Mouse (Mus musculus): ENCODE measurements around the gene Defa35. TPM values are rescaled to one million over a fixed set of nuclear protein-coding genes. Genes with fewer than 3 reads are reported as not detected.
"Not testable (repeated sequence)": the region's sequence is repeated elsewhere in the genome, so short reads cannot be mapped to it uniquely, and the experiment has no call there.

Defa35 gene
- total RNA-seq (2021) = not detected

DNA sequence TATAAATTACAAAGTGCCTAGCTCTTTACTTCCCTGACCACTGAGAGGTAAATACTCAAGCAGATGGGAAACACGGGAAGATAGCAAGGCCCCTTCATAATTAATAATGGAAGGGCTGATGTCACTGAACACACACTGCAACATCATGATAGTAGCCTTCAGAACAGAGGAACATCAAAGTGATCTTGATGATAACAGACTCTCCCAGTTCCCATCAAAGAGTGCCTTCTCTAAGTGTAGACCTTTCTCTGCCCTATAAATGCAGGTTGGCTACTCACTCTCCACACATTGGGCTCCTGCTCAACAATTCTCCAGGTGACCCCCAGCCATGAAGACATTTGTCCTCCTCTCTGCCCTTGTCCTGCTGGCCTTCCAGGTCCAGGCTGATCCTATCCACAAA lies at the start of gene Defa35:
Defa35 (plus strand) TSS at position 301 of the 400 bp plus-strand sequence.
- not testable (repeated sequence) for DNase-seq

DNA sequence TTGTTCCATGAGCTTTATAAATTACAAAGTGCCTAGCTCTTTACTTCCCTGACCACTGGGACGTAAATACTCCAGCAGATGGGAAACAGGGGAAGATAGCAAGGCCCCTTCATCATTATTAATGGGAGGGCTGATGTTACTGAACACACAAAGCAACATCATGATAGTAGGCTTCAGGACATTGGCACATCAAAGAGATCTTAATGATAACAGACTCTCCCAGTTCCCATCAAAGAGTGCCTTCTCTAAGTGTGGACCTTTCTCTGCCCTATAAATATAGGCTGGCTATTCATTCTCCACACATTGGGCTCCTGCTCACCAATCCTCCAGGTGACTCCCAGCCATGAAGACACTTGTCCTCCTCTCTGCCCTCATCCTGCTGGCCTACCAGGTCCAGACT lies 39.6 kb upstream of the Defa35 start, which contains the start of gene Defa21:
Defa21 (plus strand) TSS at position 301 of the 400 bp plus-strand sequence.
- not testable (repeated sequence) for DNase-seq

DNA sequence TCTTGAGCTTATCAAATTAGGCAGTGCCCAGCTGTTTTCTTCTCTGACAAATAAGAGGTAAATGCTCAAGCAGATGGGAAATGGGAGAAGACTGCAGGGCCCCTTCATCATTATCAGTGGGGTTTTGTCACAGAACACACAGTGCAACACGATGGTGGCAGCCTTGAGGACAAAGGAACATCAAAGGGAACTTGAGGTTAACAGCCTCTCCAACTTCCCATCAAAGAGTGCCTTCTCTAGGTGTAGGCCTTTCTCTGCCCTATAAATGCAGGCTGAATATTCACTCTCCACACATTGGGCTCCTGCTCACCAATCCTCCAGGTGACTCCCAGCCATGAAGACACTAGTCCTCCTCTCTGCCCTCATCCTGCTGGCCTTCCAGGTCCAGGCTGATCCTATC lies 10.1 kb upstream of the Defa35 start, which contains the start of gene Defa23:
Defa23 (plus strand) TSS at position 301 of the 400 bp plus-strand sequence.
- DNase-seq = not testable (repeated sequence)

DNA sequence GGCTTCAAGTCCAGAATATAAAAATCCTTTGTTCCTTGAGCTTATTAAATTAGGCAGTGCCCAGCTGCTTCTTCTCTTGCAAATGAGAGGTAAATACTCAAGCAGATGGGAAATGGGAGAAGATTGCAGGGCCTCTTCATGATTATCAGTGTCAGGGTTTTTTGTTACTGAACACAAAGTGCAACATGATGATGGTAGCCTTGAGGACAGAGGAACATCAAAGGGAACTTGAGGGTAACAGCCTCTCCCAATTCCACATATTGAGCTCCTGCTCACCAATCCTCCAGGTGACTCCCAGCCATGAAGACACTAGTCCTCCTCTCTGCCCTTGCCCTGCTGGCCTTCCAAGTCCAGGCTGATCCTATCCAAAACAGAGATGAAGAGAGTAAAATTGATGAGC lies 19.3 kb downstream of the Defa35 start, which contains the start of gene Defa25:
Defa25 (plus strand) TSS at position 301 of the 400 bp plus-strand sequence.
- DNase-seq = not testable (repeated sequence)

DNA sequence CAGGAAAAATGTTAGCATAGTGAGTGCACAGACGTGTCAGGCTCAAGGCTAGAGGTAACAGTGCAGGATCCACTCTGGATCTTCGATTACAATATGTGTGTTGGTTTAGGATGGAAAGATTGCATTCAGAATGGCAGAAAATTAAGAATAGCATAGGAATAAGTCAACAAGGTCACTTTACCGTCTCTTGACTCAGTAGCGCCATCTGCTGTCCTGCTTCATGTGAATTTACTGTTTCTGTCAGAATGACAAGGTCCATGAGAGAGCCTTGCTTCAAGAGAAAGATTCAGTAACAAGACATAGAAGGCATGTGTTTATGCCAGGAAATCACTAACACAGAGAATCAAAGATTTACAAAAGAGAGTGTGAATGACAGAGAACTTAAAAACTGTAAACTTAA lies 28.3 kb downstream of the Defa35 start:
- peak; percentile 5 for DNase-seq

DNA sequence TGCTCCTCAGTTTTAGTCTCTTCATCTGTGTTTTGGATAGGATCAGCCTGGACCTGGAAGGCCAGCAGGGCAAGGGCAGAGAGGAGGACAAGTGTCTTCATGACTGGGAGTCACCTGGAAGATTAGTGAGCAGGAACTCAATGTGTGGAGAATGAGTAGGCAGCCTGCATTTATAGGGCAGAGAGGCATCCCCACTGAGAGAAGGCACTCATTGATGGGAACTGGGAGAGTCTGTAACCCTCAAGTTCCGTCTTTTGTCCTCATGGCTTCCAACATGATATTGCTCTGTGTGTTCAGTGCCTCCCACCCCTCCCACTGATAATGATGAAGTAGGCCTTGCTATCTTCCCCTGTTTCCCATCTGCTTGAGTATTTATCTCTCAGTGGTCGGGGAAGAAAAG lies 31.1 kb downstream of the Defa35 start, which contains the start of gene Gm14851:
Gm14851 (minus strand) TSS at position 101 of the 400 bp plus-strand sequence.
- DNase-seq = not testable (repeated sequence)

Other genes starting within 250 kb of the Defa35 start
- gene Defb33, start 172.4 kb upstream of the Defa35 start, total RNA-seq (2021) = not detected
- gene Gm15056, start 162.4 kb upstream of the Defa35 start, total RNA-seq (2021) = not detected
- gene Gm6040, start 143.0 kb upstream of the Defa35 start, total RNA-seq (2021) = not detected
- gene AY761185, start 120.3 kb upstream of the Defa35 start, total RNA-seq (2021) = not detected
- not detected for gene Defa21, start 39.5 kb upstream of the Defa35 start, total RNA-seq (2021)
- gene Defa23, start 10.0 kb upstream of the Defa35 start, total RNA-seq (2021) = not detected
- not detected for gene Defa25, start 19.4 kb downstream of the Defa35 start, total RNA-seq (2021)
- gene Gm14851, start 31.0 kb downstream of the Defa35 start, total RNA-seq (2021) = not detected
- gene Defa30, start 69.6 kb downstream of the Defa35 start, total RNA-seq (2021) = not detected
- not detected for gene Defa22, start 97.2 kb downstream of the Defa35 start, total RNA-seq (2021)
- gene Defa31, start 126.6 kb downstream of the Defa35 start, total RNA-seq (2021) = not detected
- gene Gm15293, start 136.5 kb downstream of the Defa35 start, total RNA-seq (2021) = not detected
- gene Gm15292, start 184.7 kb downstream of the Defa35 start, total RNA-seq (2021) = not detected

Measured in heart, postnatal 4 days (tissue).